11 mouse cellular contexts compared by ENCODE assay signal in the genomic region with DNA sequence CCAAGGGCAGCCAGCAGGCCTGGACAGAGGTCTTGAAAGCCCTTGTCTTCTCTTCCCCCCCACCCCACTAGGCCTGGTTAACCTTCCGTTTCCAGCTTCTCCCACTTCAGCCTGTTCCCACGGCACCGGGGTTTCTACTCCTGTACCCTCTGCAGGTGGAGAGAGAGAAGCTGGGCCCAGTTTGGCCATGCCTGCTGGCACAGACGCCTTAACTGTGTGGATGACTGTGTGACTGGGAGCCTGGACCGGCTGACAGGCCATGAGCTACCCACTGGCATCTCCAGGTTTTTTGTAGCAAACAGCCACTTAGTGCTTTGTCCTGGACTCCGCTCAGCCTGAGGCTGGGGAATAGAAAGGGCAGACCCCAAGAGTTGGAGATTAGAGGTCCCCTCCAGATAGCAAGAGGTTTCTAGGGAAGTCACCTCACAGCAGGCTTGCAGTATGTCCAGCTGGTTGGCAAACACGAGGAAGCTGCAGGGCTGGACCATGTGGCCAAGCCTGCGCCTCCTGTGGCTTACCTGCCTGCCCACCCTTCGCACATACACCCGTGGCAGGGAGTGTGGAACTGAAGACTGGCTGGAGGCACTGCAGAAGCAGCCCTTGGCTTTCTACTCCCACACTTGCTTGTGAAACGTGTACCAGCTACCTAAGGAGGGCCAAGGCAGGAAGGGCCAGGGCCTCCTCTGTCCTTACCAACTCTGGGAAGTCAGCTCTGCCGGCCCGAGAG.
"Had no signal": no experiment of that assay in that cellular context is flagged by ENCODE, and none has a peak within 500 bp of the region (broad histone marks: within the 10 kb centered on the region; RNA-seq: fewer than 3 reads in every experiment).

No protein-coding gene starts in this region.

- H3K27me3 ChIP-seq: limb, embryonic 15.5 days; liver, embryonic 12.5 days; neural tube, embryonic 15.5 days had no signal

- H3K4me2 ChIP-seq: limb, embryonic 15.5 days; liver, embryonic 12.5 days; lung, embryonic 14.5 days; midbrain, embryonic 11.5 days; neural tube, embryonic 15.5 days had no signal

- H3K4me3 ChIP-seq: left cerebral cortex, adult 2 months; limb, embryonic 15.5 days; liver, embryonic 12.5 days; myocyte; neural tube, embryonic 15.5 days had no signal

- ATAC-seq: liver, embryonic 12.5 days had no signal

- H3K9me3 ChIP-seq: limb, embryonic 15.5 days; liver, embryonic 12.5 days; neural tube, embryonic 15.5 days had no signal

- H3K9ac ChIP-seq: limb, embryonic 15.5 days; liver, embryonic 12.5 days; lung, embryonic 14.5 days had no signal

- DNase-seq: lung, embryonic 14.5 days; lung, postnatal 10 days; right cerebral cortex, adult 18-20 months; right cerebral cortex, postnatal 25 days; thymus, postnatal 36 days had no signal

- H3K4me1 ChIP-seq: liver, embryonic 12.5 days; neural tube, embryonic 15.5 days had no signal

- H3K27ac ChIP-seq: left cerebral cortex, adult 2 months; limb, embryonic 15.5 days; liver, embryonic 12.5 days; neural tube, embryonic 15.5 days had no signal
